Mouse (Mus musculus): ENCODE data around the gene Gpr176. TPM values are rescaled to one million over a fixed set of nuclear protein-coding genes. Genes with fewer than 3 reads are reported as not detected.
"Not testable (repeated sequence)": the region's sequence is repeated elsewhere in the genome, so short reads cannot be mapped to it uniquely, and the experiment has no call there.

The Gpr176 gene
- polyA plus RNA-seq, 1 experiment from 2014 or later = 7.7 TPM

DNA sequence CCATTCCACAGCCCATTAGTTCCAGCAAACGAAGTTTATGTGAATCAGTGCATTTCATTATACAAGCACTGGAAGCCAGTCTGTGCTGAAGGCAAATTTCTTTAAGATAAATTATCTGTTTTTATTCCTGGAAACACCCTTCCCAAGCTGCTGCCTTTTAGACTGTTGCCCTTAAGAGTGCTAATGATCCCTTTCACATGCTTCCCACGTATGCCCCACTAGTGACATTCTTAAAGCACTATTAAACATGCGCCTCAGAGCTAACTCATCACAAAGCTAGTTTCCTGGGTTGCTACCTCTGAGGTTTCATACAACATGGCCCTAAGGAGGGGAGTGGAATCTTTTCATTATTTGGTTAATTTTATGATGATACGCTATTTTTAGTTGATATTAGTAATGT lies 74.6 kb downstream of the Gpr176 start:
- H3K4me1 ChIP-seq (replicated peaks; ENCODE audit: control insufficient read depth, insufficient read depth, low read length) = peaks cover 4% of the 10 kb centered on the region; the same call in 1 of the 2 replicates
- ATAC-seq (ENCODE audit: low FRiP score) = no peak
- H3K9me3 ChIP-seq (ENCODE audit: control insufficient read depth, low read length) = no peaks in the 10 kb centered on the region
- H3K27ac ChIP-seq = no peak overlapping the region
- no peak overlapping the region for H3K9ac ChIP-seq
- no peaks in the 10 kb centered on the region for H3K27me3 ChIP-seq (ENCODE audit: control insufficient read depth, insufficient read depth, low read length)
- no peak for DNase-seq (ENCODE audit: low spot score)
- no peak overlapping the region for H3K4me3 ChIP-seq (replicated peaks; ENCODE audit: low read length)
- WGBS = 53% methylated on average over 4 of the region's 4 CpGs
- no peaks in the 10 kb centered on the region for H3K36me3 ChIP-seq (replicated peaks; ENCODE audit: control insufficient read depth, insufficient read depth)
- H3K4me2 ChIP-seq (replicated peaks) = no peak overlapping the region

DNA sequence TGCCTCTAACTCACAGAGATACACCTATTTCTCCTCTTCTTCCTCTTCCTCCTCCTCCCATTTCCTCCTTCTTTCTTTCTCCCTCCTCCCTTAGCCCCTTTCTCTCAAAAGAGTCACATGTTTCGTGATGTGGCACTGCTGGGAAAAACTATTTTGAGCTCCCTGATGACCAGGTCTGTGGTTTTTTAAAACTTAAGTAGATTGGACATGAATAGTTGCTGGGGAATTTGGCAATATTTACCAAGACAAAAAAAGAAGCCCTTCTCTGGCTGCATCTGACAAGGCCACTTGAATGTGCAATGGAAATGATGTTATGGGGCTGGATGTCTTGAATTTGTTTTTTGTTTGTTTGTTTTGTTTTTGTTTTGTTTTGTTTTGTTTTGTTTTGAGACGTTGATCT lies 75.3 kb downstream of the Gpr176 start:
- peaks cover 4% of the 10 kb centered on the region; the same call in 1 of the 2 replicates for H3K4me1 ChIP-seq (replicated peaks; ENCODE audit: control insufficient read depth, insufficient read depth, low read length)
- H3K27ac ChIP-seq = no peak overlapping the region
- no peak overlapping the region for H3K4me3 ChIP-seq (replicated peaks; ENCODE audit: low read length)
- DNase-seq (ENCODE audit: low spot score) (no peak), ATAC-seq (ENCODE audit: low FRiP score) (no peak)
- no peaks in the 10 kb centered on the region for H3K36me3 ChIP-seq (replicated peaks; ENCODE audit: control insufficient read depth, insufficient read depth)
- no peak overlapping the region for H3K4me2 ChIP-seq (replicated peaks)
- H3K27me3 ChIP-seq (ENCODE audit: control insufficient read depth, insufficient read depth, low read length) = no peaks in the 10 kb centered on the region
- 83% methylated on average over 2 of the region's 2 CpGs for WGBS
- no peaks in the 10 kb centered on the region for H3K9me3 ChIP-seq (ENCODE audit: control insufficient read depth, low read length)
- H3K9ac ChIP-seq = no peak overlapping the region

DNA sequence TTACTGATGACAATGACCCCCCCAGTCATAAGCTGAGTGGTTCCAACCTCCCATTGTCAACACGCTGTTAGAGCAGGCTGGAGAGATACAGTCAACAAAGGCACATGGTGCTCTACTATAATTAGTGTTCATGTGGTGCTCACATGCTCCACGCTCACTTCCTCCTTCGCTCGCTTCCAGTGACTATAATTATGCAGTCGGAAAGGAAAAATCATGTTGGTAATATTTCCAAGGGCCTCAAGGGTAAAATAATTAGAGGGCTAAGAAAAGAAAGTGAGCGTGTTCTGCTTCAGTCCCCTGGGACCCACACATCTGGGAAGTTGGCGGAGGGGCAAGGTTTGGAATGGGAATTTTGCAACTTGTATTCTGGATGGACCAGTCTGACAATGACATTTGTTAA lies 77.7 kb downstream of the Gpr176 start:
- WGBS = 72% methylated on average over 7 of the region's 7 CpGs
- H3K4me1 ChIP-seq (replicated peaks; ENCODE audit: control insufficient read depth, insufficient read depth, low read length) = peaks cover 4% of the 10 kb centered on the region; the same call in 1 of the 2 replicates
- no peaks in the 10 kb centered on the region for H3K27me3 ChIP-seq (ENCODE audit: control insufficient read depth, insufficient read depth, low read length)
- ATAC-seq (ENCODE audit: low FRiP score) (no peak), DNase-seq (ENCODE audit: low spot score) (no peak)
- H3K4me3 ChIP-seq (replicated peaks; ENCODE audit: low read length) = no peak overlapping the region
- H3K9ac ChIP-seq = no peak overlapping the region
- no peak overlapping the region for H3K27ac ChIP-seq
- H3K4me2 ChIP-seq (replicated peaks) = no peak overlapping the region
- no peaks in the 10 kb centered on the region for H3K36me3 ChIP-seq (replicated peaks; ENCODE audit: control insufficient read depth, insufficient read depth)
- H3K9me3 ChIP-seq (ENCODE audit: control insufficient read depth, low read length) = 0 out of 2 replicates have a peak, but pooled peaks cover 3% of the 10 kb centered on the region

DNA sequence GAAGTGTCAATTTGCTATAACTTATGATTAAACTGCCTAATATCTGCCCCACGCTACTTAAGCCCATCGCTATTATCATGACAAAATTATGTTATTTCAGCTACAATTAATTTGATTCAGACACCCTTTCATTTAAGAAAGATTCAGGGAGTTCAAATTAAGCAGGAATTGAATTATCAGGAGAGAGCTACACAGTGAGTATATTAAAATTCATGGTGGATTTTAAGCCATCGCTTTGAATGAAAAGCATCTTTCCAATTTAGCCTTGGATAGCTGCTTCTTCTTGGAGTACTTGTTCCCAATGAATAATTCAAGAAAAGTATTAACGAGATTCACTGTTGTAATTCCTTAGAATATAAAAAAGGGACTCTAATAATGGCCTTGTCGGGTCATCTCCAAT lies 79.6 kb downstream of the Gpr176 start:
- no peak for DNase-seq (ENCODE audit: low spot score)
- ATAC-seq (ENCODE audit: low FRiP score) = no peak
- 0 out of 2 replicates have a peak, but pooled peaks cover 3% of the 10 kb centered on the region for H3K9me3 ChIP-seq (ENCODE audit: control insufficient read depth, low read length)
- H3K4me1 ChIP-seq (replicated peaks; ENCODE audit: control insufficient read depth, insufficient read depth, low read length) = peaks cover 3% of the 10 kb centered on the region; the same call in 1 of the 2 replicates
- no peak overlapping the region for H3K9ac ChIP-seq
- peak overlapping the region; percentile 14; the same call in 1 of the 2 replicates for H3K27ac ChIP-seq
- no peak overlapping the region for H3K4me2 ChIP-seq (replicated peaks)
- 59% methylated on average over 5 of the region's 5 CpGs for WGBS
- no peaks in the 10 kb centered on the region for H3K36me3 ChIP-seq (replicated peaks; ENCODE audit: control insufficient read depth, insufficient read depth)
- no peak overlapping the region for H3K4me3 ChIP-seq (replicated peaks; ENCODE audit: low read length)
- no peaks in the 10 kb centered on the region for H3K27me3 ChIP-seq (ENCODE audit: control insufficient read depth, insufficient read depth, low read length)

DNA sequence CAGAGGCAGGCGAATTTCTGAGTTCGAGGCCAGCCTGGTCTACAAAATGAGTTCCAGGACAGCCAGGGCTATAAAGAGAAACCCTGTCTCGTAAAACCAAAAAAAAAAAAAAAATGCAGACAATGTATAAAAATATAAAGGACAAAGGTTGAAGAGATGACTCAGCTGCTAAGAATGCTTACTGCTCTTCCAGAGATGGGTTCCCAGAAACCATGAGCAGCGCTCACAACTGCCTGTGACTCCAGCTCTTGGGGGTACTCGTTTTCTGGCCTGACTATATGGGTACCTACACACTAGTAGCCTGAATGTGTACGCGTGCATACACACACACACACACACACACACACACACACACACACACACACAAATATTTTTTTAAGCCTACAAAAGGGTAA lies 84.2 kb downstream of the Gpr176 start:
- not testable (repeated sequence) for ATAC-seq (ENCODE audit: low FRiP score); H3K9ac ChIP-seq
- WGBS = 90% methylated on average over 7 of the region's 7 CpGs

DNA sequence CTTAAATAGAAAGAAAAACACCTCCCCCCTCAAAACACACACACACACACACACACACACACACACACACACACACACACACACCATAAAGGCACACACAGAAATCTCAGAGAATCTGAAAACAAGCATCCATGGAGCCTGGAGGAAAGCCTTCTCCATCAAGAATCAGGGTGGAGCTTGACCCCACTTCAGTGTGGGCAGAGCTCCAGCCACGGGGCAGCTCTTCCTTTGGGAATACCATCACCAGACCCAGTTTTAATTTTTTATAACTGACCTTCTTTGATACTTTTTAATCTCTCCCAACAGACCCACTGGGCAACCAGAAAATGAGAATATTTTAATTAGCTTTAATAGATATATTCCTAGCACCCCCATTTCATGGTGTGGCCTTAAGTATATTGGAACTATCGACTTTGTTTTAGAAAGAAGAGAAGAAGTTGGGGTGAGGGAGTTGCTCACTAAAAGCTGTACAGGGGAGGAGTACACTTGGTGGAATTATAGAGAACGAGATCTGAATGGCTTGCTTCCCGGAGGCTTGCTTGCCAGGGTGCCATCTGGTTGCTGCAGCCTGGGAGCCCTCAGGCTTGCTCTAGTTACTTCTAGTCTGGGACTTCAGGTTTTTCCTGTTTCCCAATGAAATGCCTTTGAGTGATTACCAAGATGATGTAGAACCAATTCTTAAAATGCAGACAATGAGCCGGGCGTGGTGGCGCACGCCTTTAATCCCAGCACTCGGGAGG lies 84.7 kb downstream of the Gpr176 start:
- Histone ChIP-seq H3K27me3 (ENCODE audit: control insufficient read depth, insufficient read depth, low read length) (no peaks in the 10 kb centered on the region), H3K27ac (no peak overlapping the region), H3K9ac (no peak overlapping the region), H3K4me3 (replicated peaks; ENCODE audit: low read length) (no peak overlapping the region), H3K9me3 (ENCODE audit: control insufficient read depth, low read length) (0 out of 2 replicates have a peak, but pooled peaks cover 3% of the 10 kb centered on the region), H3K36me3 (replicated peaks; ENCODE audit: control insufficient read depth, insufficient read depth) (no peaks in the 10 kb centered on the region), H3K4me2 (replicated peaks) (no peak overlapping the region), H3K4me1 (replicated peaks; ENCODE audit: control insufficient read depth, insufficient read depth, low read length) (no peaks in the 10 kb centered on the region)
- WGBS = 92% methylated on average over 9 of the region's 9 CpGs
- no peak for DNase-seq (ENCODE audit: low spot score)
- no peak for ATAC-seq (ENCODE audit: low FRiP score)

More for the DNA sequence above, 84.2 kb downstream of the Gpr176 start:
- not testable (repeated sequence) for H3K27me3 ChIP-seq (ENCODE audit: control insufficient read depth, insufficient read depth, low read length); H3K27ac ChIP-seq; H3K4me2 ChIP-seq (replicated peaks); DNase-seq (ENCODE audit: low spot score); H3K4me3 ChIP-seq (replicated peaks; ENCODE audit: low read length); H3K36me3 ChIP-seq (replicated peaks; ENCODE audit: control insufficient read depth, insufficient read depth); H3K4me1 ChIP-seq (replicated peaks; ENCODE audit: control insufficient read depth, insufficient read depth, low read length); H3K9me3 ChIP-seq (ENCODE audit: control insufficient read depth, low read length)

DNA sequence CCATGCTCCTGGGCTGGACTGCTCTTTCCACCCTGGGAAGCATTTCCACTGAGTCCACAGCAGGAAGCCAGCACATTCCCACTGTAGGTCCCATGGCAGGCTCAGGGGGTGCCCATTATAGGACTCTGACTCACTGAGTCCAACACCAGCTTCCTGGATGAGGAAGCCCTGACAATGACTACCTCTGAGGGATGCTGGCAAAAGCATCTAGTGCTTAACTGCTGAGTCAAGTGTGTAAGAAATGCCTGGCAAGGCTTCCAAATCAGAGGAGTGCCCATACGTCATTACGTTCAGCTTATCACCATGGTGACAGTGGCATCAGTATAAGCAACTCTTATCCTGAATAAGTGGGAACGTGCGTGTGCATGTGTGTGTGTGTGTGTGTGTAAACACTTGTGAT lies 85.5 kb downstream of the Gpr176 start:
- Histone ChIP-seq H3K27me3 (ENCODE audit: control insufficient read depth, insufficient read depth, low read length) (no peaks in the 10 kb centered on the region), H3K4me1 (replicated peaks; ENCODE audit: control insufficient read depth, insufficient read depth, low read length) (no peaks in the 10 kb centered on the region), H3K9me3 (ENCODE audit: control insufficient read depth, low read length) (0 out of 2 replicates have a peak, but pooled peaks cover 3% of the 10 kb centered on the region), H3K9ac (no peak overlapping the region), H3K4me2 (replicated peaks) (no peak overlapping the region), H3K36me3 (replicated peaks; ENCODE audit: control insufficient read depth, insufficient read depth) (no peaks in the 10 kb centered on the region), H3K27ac (no peak overlapping the region), H3K4me3 (replicated peaks; ENCODE audit: low read length) (no peak overlapping the region)
- DNase-seq (ENCODE audit: low spot score) = no peak
- no peak for ATAC-seq (ENCODE audit: low FRiP score)
- 76% methylated on average over 4 of the region's 4 CpGs for WGBS

DNA sequence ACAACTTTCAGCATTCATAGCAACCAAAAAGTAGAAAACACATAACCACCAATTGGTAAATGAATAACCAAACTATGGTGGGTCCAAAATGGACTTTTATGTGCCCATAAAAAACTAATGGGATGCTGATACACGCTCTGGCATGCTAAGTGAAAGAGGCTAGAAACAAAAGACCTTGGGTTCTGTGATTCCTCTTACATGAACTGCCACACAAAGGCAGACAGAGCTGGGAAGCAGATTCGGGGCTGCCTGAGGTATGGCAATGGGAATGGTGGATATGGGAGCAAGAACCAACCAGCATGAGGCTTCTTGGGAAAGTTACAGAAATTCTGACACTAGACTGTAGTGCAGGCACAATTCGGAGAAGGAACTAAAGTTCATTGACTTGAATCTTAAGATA lies 90.8 kb downstream of the Gpr176 start:
- H3K9me3 ChIP-seq (ENCODE audit: control insufficient read depth, low read length) = no peaks in the 10 kb centered on the region
- no peak overlapping the region for H3K4me3 ChIP-seq (replicated peaks; ENCODE audit: low read length)
- no peaks in the 10 kb centered on the region for H3K27me3 ChIP-seq (ENCODE audit: control insufficient read depth, insufficient read depth, low read length)
- no peak overlapping the region for H3K9ac ChIP-seq
- H3K36me3 ChIP-seq (replicated peaks; ENCODE audit: control insufficient read depth, insufficient read depth) = no peaks in the 10 kb centered on the region
- no peak overlapping the region for H3K4me2 ChIP-seq (replicated peaks)
- 81% methylated on average over 3 of the region's 3 CpGs for WGBS
- DNase-seq (ENCODE audit: low spot score) (no peak), ATAC-seq (ENCODE audit: low FRiP score) (no peak)
- no peaks in the 10 kb centered on the region for H3K4me1 ChIP-seq (replicated peaks; ENCODE audit: control insufficient read depth, insufficient read depth, low read length)
- no peak overlapping the region for H3K27ac ChIP-seq

DNA sequence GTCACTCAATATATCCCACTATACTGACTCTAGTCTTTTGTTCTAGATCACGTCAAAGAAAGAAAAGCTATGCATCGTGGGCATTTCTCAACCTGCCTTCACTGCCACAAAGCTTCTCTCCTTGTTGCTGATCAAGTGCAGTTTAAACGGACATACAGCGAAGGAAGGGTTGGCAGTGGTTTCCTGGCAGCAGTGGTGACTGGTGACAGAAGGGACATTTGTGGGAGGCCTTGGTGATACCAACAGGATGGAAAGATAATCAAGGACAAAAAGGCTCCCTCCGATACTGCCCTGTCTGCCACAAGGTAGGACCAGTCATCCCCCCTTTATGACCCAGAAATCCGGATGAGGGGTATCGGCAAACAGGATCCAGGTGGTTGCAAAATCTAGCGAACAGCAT lies 95.0 kb downstream of the Gpr176 start:
- Histone ChIP-seq H3K27me3 (ENCODE audit: control insufficient read depth, insufficient read depth, low read length) (no peaks in the 10 kb centered on the region), H3K4me2 (replicated peaks) (no peak overlapping the region), H3K4me1 (replicated peaks; ENCODE audit: control insufficient read depth, insufficient read depth, low read length) (no peaks in the 10 kb centered on the region), H3K27ac (no peak overlapping the region), H3K36me3 (replicated peaks; ENCODE audit: control insufficient read depth, insufficient read depth) (no peaks in the 10 kb centered on the region), H3K9ac (no peak overlapping the region), H3K9me3 (ENCODE audit: control insufficient read depth, low read length) (no peaks in the 10 kb centered on the region), H3K4me3 (replicated peaks; ENCODE audit: low read length) (no peak overlapping the region)
- ATAC-seq (ENCODE audit: low FRiP score) (no peak), DNase-seq (ENCODE audit: low spot score) (no peak)
- 93% methylated on average over 8 of the region's 8 CpGs for WGBS

Data from hindbrain, embryonic 14.5 days (tissue).